Mouse (Mus musculus): Measurements from ENCODE around the gene Anxa3. TPM values are rescaled to one million over a fixed set of nuclear protein-coding genes. Genes with fewer than 3 reads are reported as not detected.

Anxa3 gene
- polyA plus RNA-seq, 1 experiment from 2014 or later, result 42.3 TPM

DNA sequence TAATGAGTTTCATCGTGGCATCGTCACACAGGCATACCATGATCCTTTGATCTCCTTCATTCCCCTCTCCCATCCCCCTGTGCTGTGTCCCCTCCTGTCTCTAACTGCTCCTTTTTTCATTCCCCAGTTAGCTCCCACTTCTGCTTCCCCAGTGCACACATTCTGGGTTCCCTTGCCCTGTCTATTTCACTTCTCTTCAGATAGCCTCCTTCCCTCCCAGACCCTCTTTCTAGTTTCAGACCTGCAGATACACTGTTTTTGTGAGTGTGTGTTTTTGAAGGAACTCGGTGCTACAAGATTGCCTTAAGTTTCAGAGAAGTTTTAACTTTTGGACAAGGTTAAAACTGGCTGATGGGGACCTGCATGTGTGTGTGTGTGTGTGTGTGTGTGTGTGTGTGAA, 88.5 kb downstream of the Anxa3 start:
- Histone ChIP-seq H3K9me3 (replicated peaks) (0 out of 2 replicates have a peak, but pooled peaks cover 3% of the 10 kb centered on the region), H3K4me3 (replicated peaks) (no peak overlapping the region), H3K36me3 (no peaks in the 10 kb centered on the region), H3K4me1 (no peaks in the 10 kb centered on the region), H3K27ac (replicated peaks) (no peak overlapping the region), H3K4me2 (replicated peaks) (no peak overlapping the region), H3K9ac (no peak overlapping the region), H3K27me3 (no peaks in the 10 kb centered on the region)
- 55% methylated on average over 3 of the region's 3 CpGs for WGBS
- ATAC-seq (ENCODE audit: insufficient number of reproducible peaks, low FRiP score, low TSS enrichment, low read depth), result no peak

DNA sequence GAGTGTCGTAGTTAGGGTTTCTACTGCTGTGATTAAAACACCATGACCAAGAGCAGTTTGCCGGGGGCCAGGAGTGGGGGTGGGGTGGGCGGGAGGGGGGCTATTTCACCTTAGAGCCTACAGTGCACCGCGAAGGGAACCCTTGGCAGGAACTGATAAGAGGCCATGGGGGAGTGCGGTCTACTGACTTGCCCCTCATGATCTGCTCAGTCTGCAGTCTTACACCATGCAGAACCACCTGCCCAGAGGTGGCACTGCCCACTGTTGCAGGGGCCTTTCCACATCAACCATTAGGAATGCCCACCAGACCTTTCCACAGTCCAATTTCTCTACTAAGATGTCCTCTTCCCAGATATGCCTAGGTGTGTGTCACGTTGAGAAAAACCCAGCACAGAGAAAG, 92.1 kb downstream of the Anxa3 start:
- ATAC-seq (ENCODE audit: insufficient number of reproducible peaks, low FRiP score, low TSS enrichment, low read depth), result no peak
- Histone ChIP-seq H3K4me2 (replicated peaks) (no peak overlapping the region), H3K27me3 (no peaks in the 10 kb centered on the region), H3K4me3 (replicated peaks) (no peak overlapping the region), H3K4me1 (no peaks in the 10 kb centered on the region), H3K27ac (replicated peaks) (no peak overlapping the region), H3K9ac (no peak overlapping the region), H3K36me3 (no peaks in the 10 kb centered on the region), H3K9me3 (replicated peaks) (no peaks in the 10 kb centered on the region)
- 87% methylated on average over 7 of the region's 7 CpGs for WGBS

DNA sequence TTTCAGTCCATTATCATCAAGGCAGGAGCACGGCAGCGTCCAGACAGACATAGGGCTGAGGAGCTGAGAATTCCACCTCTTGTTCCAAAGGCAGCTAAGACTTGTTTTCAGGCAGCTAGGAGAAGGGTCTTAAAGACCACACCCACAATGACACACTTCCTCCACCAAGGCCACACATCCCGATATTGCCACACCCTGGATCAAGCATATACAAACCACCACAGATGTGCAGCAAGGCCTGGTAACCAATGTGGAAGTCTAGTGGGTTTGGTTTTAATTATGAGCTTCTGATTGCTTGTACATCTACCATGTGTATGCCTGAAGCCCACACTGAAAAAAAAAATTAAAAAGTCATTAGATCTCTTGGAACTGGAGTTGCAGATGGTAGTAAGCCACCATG, 95.3 kb downstream of the Anxa3 start:
- WGBS, result 81% methylated on average over 3 of the region's 3 CpGs
- Histone ChIP-seq H3K27ac (replicated peaks) (no peak overlapping the region), H3K36me3 (no peaks in the 10 kb centered on the region), H3K9me3 (replicated peaks) (no peaks in the 10 kb centered on the region), H3K4me1 (no peaks in the 10 kb centered on the region), H3K4me2 (replicated peaks) (no peak overlapping the region), H3K4me3 (replicated peaks) (no peak overlapping the region), H3K9ac (no peak overlapping the region), H3K27me3 (no peaks in the 10 kb centered on the region)
- ATAC-seq (ENCODE audit: insufficient number of reproducible peaks, low FRiP score, low TSS enrichment, low read depth), result no peak

DNA sequence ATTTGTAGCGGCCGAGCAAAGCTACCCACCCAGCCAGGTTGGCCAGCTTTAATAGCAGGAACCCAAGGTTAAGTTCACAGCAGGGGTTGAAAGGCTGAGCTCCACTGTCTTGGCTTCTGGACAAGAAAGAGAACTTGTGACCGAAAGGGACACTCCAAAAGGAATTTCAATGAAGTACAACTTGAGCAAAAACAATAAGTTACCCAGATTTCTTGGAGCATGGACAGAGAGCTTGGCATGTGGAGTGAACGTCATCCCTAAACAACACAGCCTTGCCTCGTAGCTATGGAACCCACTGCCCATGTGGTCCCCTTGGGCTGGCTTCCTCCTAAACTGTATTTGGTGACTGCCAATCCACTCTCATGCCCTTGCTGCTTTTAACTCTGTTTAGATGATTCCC, 97.2 kb downstream of the Anxa3 start:
- no peaks in the 10 kb centered on the region for H3K4me1 ChIP-seq
- H3K4me3 ChIP-seq (replicated peaks), result no peak overlapping the region
- no peak overlapping the region for H3K9ac ChIP-seq
- H3K9me3 ChIP-seq (replicated peaks), result no peaks in the 10 kb centered on the region
- 80% methylated on average over 5 of the region's 5 CpGs for WGBS
- H3K4me2 ChIP-seq (replicated peaks), result no peak overlapping the region
- ATAC-seq (ENCODE audit: insufficient number of reproducible peaks, low FRiP score, low TSS enrichment, low read depth), result no peak
- H3K36me3 ChIP-seq, result no peaks in the 10 kb centered on the region
- no peak overlapping the region for H3K27ac ChIP-seq (replicated peaks)
- no peaks in the 10 kb centered on the region for H3K27me3 ChIP-seq

Other genes starting within 250 kb of the Anxa3 start
- gene Bmp2k, start 204.3 kb downstream of the Anxa3 start, polyA plus RNA-seq (2015; fragmentation: Nextera tagmentation; extraction: Ambion mirVana), result 14.4 and 14.6 TPM in 2 replicates

All from embryonic facial prominence, embryonic 15.5 days (tissue).